In the genomic region with DNA sequence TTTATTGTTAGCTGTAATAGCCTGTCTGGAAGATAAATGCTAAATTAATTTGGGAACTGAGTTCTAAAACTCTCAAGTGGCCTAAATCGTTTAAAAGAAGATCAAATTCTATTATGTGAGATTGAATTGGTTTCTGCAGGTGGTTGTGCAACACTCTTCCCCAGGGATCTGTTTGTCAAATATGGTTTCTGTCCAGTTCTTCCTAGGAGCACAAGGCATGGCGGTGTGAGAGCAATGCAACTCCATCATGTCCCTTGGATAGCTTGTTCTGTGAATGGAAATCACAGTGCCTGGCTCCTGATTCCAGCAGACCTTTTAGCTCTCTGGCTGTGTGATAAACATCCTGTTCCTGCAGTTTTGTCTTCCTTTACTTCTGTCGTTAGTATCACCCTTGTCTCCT, we compare ENCODE assay signal across 24 mouse cellular contexts.
DNase-seq lines count a peak whose midpoint lies in the region; ATAC-seq lines count a peak whose summit lies in the region.
"Had no signal": no experiment of that assay in that cellular context is flagged by ENCODE, and none has a peak within 500 bp of the region (broad histone marks: within the 10 kb centered on the region; RNA-seq: fewer than 3 reads in every experiment).

No protein-coding gene starts in this region.

- H3K9ac ChIP-seq in hindbrain, embryonic 16.5 days (ENCODE audit: low read depth, low read length) = no peak overlapping the region
- no peak overlapping the region for H3K9ac ChIP-seq in hindbrain, embryonic 13.5 days
- H3K9ac ChIP-seq: embryonic facial prominence, embryonic 12.5 days; forebrain, embryonic 12.5 days; forebrain, embryonic 15.5 days; heart, embryonic 12.5 days; heart, embryonic 15.5 days; hindbrain, embryonic 14.5 days had no signal

- H3K4me2 ChIP-seq in hindbrain, embryonic 16.5 days (ENCODE audit: low read length) = no peak overlapping the region
- no peak overlapping the region for H3K4me2 ChIP-seq in hindbrain, embryonic 13.5 days
- H3K4me2 ChIP-seq: embryonic facial prominence, embryonic 12.5 days; forebrain, embryonic 12.5 days; forebrain, embryonic 15.5 days; heart, embryonic 12.5 days; heart, embryonic 15.5 days; hindbrain, embryonic 14.5 days had no signal

- no peaks in the 10 kb centered on the region for H3K36me3 ChIP-seq in hindbrain, embryonic 16.5 days (ENCODE audit: control insufficient read depth, insufficient read depth, low read length)
- no peaks in the 10 kb centered on the region for H3K36me3 ChIP-seq in hindbrain, embryonic 13.5 days
- H3K36me3 ChIP-seq: embryonic facial prominence, embryonic 12.5 days; forebrain, embryonic 12.5 days; forebrain, embryonic 15.5 days; heart, embryonic 12.5 days; heart, embryonic 15.5 days had no signal

- H3K27me3 ChIP-seq in hindbrain, embryonic 16.5 days (replicated peaks; ENCODE audit: control insufficient read depth, insufficient read depth, low read length) = no peaks in the 10 kb centered on the region
- H3K27me3 ChIP-seq in hindbrain, embryonic 13.5 days = no peaks in the 10 kb centered on the region
- H3K27me3 ChIP-seq: embryonic facial prominence, embryonic 12.5 days; forebrain, embryonic 12.5 days; forebrain, embryonic 15.5 days; heart, embryonic 12.5 days; heart, embryonic 15.5 days had no signal

- 35% methylated on average over 3 of the region's 3 CpGs for WGBS in hindbrain, embryonic 16.5 days
- WGBS in hindbrain, embryonic 13.5 days = 47% methylated on average over 3 of the region's 3 CpGs

- H3K4me3 ChIP-seq in hindbrain, embryonic 16.5 days (ENCODE audit: low read length) = no peak overlapping the region
- H3K4me3 ChIP-seq in hindbrain, embryonic 13.5 days = no peak overlapping the region
- H3K4me3 ChIP-seq: embryonic facial prominence, embryonic 12.5 days; erythroblast, embryonic 14.5 days; forebrain, embryonic 12.5 days; forebrain, embryonic 15.5 days; heart, embryonic 12.5 days; heart, embryonic 15.5 days had no signal

- no peaks in the 10 kb centered on the region for H3K9me3 ChIP-seq in hindbrain, embryonic 16.5 days (ENCODE audit: control insufficient read depth, low read length)
- no peaks in the 10 kb centered on the region for H3K9me3 ChIP-seq in hindbrain, embryonic 13.5 days
- H3K9me3 ChIP-seq: embryonic facial prominence, embryonic 12.5 days; forebrain, embryonic 12.5 days; forebrain, embryonic 15.5 days; heart, embryonic 12.5 days; heart, embryonic 15.5 days had no signal

- peak; percentile 1 for DNase-seq in gastrocnemius, adult 18-20 months (ENCODE audit: low spot score)
- DNase-seq in gastrocnemius, postnatal 25 days = no peak
- DNase-seq in MN1 (ENCODE audit: low spot score) = peak; percentile 7
- DNase-seq: adrenal gland, adult 8-10 months; adrenal gland, postnatal 25 days; B cell, adult 2 months; cerebellum, adult 18-20 months; gastrocnemius, postnatal 10 days; heart, adult 11 months; heart, postnatal 4 days; kidney, adult 18-20 months had no signal

- peak; percentile 61; the same call in 1 of the 2 replicates for ATAC-seq in hindbrain, embryonic 16.5 days
- ATAC-seq in hindbrain, embryonic 13.5 days (ENCODE audit: low FRiP score) = no peak
- ATAC-seq in CD4-positive, CD25-positive, alpha-beta regulatory T cell, adult 4 months = no peak
- ATAC-seq: activated CD4-positive, CD25-positive, alpha-beta regulatory T cell, adult 4 months; inflammation-experienced regulatory T-cells, adult 6 months; intestine, embryonic 16.5 days had no signal

- H3K4me1 ChIP-seq in hindbrain, embryonic 16.5 days (ENCODE audit: control insufficient read depth, insufficient read depth, low read depth, low read length) = no peaks in the 10 kb centered on the region
- no peaks in the 10 kb centered on the region for H3K4me1 ChIP-seq in hindbrain, embryonic 13.5 days (replicated peaks)
- H3K4me1 ChIP-seq: embryonic facial prominence, embryonic 12.5 days; forebrain, embryonic 12.5 days; forebrain, embryonic 15.5 days; heart, embryonic 12.5 days had no signal

- no peak overlapping the region for H3K27ac ChIP-seq in hindbrain, embryonic 16.5 days (ENCODE audit: low read depth, low read length)
- no peak overlapping the region for H3K27ac ChIP-seq in hindbrain, embryonic 13.5 days
- H3K27ac ChIP-seq: embryonic facial prominence, embryonic 12.5 days; forebrain, embryonic 12.5 days; forebrain, embryonic 15.5 days; heart, embryonic 15.5 days; hindbrain, embryonic 14.5 days had no signal
